Mouse (Mus musculus): ENCODE data around the gene Kifc5b.

Kifc5b gene

GRCm38 (mm10) chr17:26946567-26946966 lies 29.7 kb downstream of the Kifc5b start:
- DNase-seq (ENCODE audit: low read depth in 2 of 2, low spot score in 2 of 2), result no peak

GRCm38 (mm10) chr17:26947231-26948100 lies 30.6 kb downstream of the Kifc5b start:
- DNase-seq (ENCODE audit: low read depth in 2 of 2, low spot score in 2 of 2), result no peak

- no peak for DNase-seq (ENCODE audit: low read depth in 2 of 2, low spot score in 2 of 2)
These were observed 31.6 kb downstream of the Kifc5b start for GRCm38 (mm10) chr17:26948316-26949050.

- DNase-seq (ENCODE audit: low read depth in 2 of 2, low spot score in 2 of 2), result no peak
These were observed 32.2 kb downstream of the Kifc5b start for GRCm38 (mm10) chr17:26949051-26949577.

- no peak for DNase-seq (ENCODE audit: low read depth in 2 of 2, low spot score in 2 of 2)
These were observed 33.0 kb downstream of the Kifc5b start for GRCm38 (mm10) chr17:26949866-26950265.

GRCm38 (mm10) chr17:26950560-26951288 lies 33.8 kb downstream of the Kifc5b start:
- DNase-seq (ENCODE audit: low read depth in 2 of 2, low spot score in 2 of 2), result no peak

- DNase-seq (ENCODE audit: low read depth in 2 of 2, low spot score in 2 of 2), result peak; percentile 56 to 74
These were observed 34.5 kb downstream of the Kifc5b start for GRCm38 (mm10) chr17:26951406-26951805.

GRCm38 (mm10) chr17:26951952-26952877 lies 35.3 kb downstream of the Kifc5b start:
- DNase-seq (ENCODE audit: low read depth in 2 of 2, low spot score in 2 of 2), result no peak

- no peak for DNase-seq (ENCODE audit: low read depth in 2 of 2, low spot score in 2 of 2)
These were observed 36.3 kb downstream of the Kifc5b start for GRCm38 (mm10) chr17:26953201-26953600.

- DNase-seq (ENCODE audit: low read depth in 2 of 2, low spot score in 2 of 2), result no peak
These were observed 36.8 kb downstream of the Kifc5b start for GRCm38 (mm10) chr17:26953726-26954125.

- no peak for DNase-seq (ENCODE audit: low read depth in 2 of 2, low spot score in 2 of 2)
These were observed 39.4 kb downstream of the Kifc5b start for GRCm38 (mm10) chr17:26956309-26956708.

GRCm38 (mm10) chr17:26956895-26957294 lies 40.0 kb downstream of the Kifc5b start:
- no peak for DNase-seq (ENCODE audit: low read depth in 2 of 2, low spot score in 2 of 2)

GRCm38 (mm10) chr17:26957872-26958271 lies 41.0 kb downstream of the Kifc5b start:
- DNase-seq (ENCODE audit: low read depth in 2 of 2, low spot score in 2 of 2), result no peak

- no peak for DNase-seq (ENCODE audit: low read depth in 2 of 2, low spot score in 2 of 2)
These were observed 42.0 kb downstream of the Kifc5b start for GRCm38 (mm10) chr17:26958880-26959279.

GRCm38 (mm10) chr17:26959815-26960214 lies 42.9 kb downstream of the Kifc5b start:
- no peak for DNase-seq (ENCODE audit: low read depth in 2 of 2, low spot score in 2 of 2)

- no peak for DNase-seq (ENCODE audit: low read depth in 2 of 2, low spot score in 2 of 2)
These were observed 44.8 kb downstream of the Kifc5b start for GRCm38 (mm10) chr17:26961572-26962240.

GRCm38 (mm10) chr17:26966993-26967392 lies 50.1 kb downstream of the Kifc5b start:
- no peak for DNase-seq (ENCODE audit: low read depth in 2 of 2, low spot score in 2 of 2)

- DNase-seq (ENCODE audit: low read depth in 2 of 2, low spot score in 2 of 2), result no peak
These were observed 50.6 kb downstream of the Kifc5b start for GRCm38 (mm10) chr17:26967477-26967876.

GRCm38 (mm10) chr17:26968200-26968611 lies 51.3 kb downstream of the Kifc5b start:
- DNase-seq (ENCODE audit: low read depth in 2 of 2, low spot score in 2 of 2), result no peak

- DNase-seq (ENCODE audit: low read depth in 2 of 2, low spot score in 2 of 2), result no peak
These were observed 52.4 kb downstream of the Kifc5b start for GRCm38 (mm10) chr17:26969257-26969656.

Measured in CD8-positive naive resting alpha-beta T cell, adult 2 months (primary cell).